Mouse (Mus musculus) erythroblast, embryonic 14.5 days (primary cell): ENCODE measurements around the gene Wdsub1.

ENCODE experiments used
- GATA1 ChIP-seq: IDR thresholded peaks from 2 replicates; pipeline ENCODE4 v1.6.1; 2012; ENCODE audit warnings: low read length, inconsistent platforms, mixed read lengths
- TAL1 ChIP-seq: IDR thresholded peaks from 3 replicates; pipeline ENCODE4 v1.6.1; 2012; ENCODE audit warnings: low read length, inconsistent platforms, mixed read lengths

DNA sequence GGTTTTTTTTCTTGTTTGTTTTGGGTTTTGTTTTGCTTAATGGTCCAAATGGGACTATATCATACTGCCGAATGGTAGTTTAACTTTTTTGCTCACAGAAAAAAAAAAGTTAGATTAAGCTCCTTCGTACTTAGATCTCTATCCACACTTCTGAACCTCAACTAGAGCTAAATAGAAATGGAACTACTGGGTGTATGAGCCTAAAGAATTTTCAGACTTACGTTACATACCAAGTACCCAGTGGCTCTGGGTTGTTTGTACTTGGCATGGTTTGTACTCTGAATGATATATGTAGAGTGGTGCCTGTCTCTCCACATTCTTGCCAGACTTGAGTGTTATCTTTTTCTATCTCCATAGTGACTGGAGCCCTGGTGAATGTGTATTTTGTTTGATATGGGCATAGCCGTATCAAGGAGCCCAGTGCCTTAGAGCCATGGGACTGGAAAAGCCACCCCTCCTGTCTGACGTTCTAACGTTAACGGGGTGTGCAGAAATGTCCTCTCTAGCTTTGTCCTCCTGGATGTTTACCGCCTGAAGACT is 421 bp upstream of the Wdsub1 start:
- TF ChIP-seq GATA1 (no peak), TAL1 (no peak)
